Mouse (Mus musculus): ENCODE measurements around the gene Nop16.

DNA sequence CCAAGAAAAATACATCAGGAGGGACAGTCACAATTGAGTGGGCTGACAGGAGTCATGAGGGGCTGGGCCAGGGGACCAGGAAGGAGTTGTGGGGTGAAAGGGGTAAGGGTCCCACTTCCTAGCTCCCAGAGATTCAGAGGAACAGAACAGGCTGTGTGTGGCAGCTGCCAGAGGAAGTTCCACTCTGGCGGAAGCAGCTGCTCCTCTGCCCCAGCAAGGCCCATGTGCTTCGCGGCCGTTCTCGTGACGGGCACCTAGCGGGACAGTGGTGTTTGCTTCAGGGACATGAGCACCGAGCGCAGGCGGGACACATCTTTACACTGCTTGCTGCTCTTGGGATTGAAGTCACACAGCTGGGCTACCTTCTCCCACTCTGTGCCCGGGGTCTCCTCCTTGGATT lies 3.7 kb upstream of the Nop16 start:
- TF ChIP-seq CTCF (IDR thresholded peaks at IDR 0.05) (no peak), EP300 (IDR thresholded peaks at IDR 0.05) (no peak)

Data from lung, postnatal 0 days (tissue).